Mouse (Mus musculus): ENCODE results near the gene Slc17a7.

- TF ChIP-seq POLR2A (IDR thresholded peaks at IDR 0.05; ENCODE audit: control insufficient read depth, low read depth, low read length) (no peak), CTCF (IDR thresholded peaks at IDR 0.05; ENCODE audit: control insufficient read depth, insufficient read depth, insufficient replicate concordance, low read depth, low read length) (peak; percentile 73; the same call in 1 of the 2 replicates)
Measured at GRCm38 (mm10) chr7:45198435-45198834, 34.7 kb downstream of the Slc17a7 start.

All from testis, adult 2 months (tissue).